8 mouse cellular contexts compared by ENCODE assay signal in genomic region chr9:51292674-51293073, GRCm38 (mm10). TPM values are rescaled to one million over a fixed set of nuclear protein-coding genes. Genes with fewer than 3 reads are reported as not detected.
DNase-seq lines count a peak whose midpoint lies in the region; ATAC-seq and TF ChIP-seq lines count a peak whose summit lies in the region.

No protein-coding gene starts in this region.

- 30% methylated on average over 4 of the region's 4 CpGs for WGBS in forebrain, postnatal 0 days
- WGBS in hindbrain, embryonic 16.5 days = 35% methylated on average over 4 of the region's 4 CpGs

- ATAC-seq in Patski = no peak
- ATAC-seq in forebrain, postnatal 0 days = peak; percentile 77
- ATAC-seq in hindbrain, embryonic 16.5 days = peak; percentile 63
- ATAC-seq in megakaryocyte progenitor cell, adult 5-6 weeks (replicated peaks; ENCODE audit: poor library complexity) = peak; percentile 98

- 0 out of 2 replicates have a peak overlapping the region, but pooled peaks have one; percentile 10 for H3K9ac ChIP-seq in forebrain, postnatal 0 days
- no peak overlapping the region; the same call in 1 of the 2 replicates for H3K9ac ChIP-seq in hindbrain, embryonic 16.5 days (ENCODE audit: low read depth, low read length)

- in situ Hi-C loops in Patski (cut with MboI; ENCODE audit: low pct_unique_long_range_greater_than_20kb) = loop anchor here (5.0 to 25.0 kb wide), 3 partner anchors 130 to 480 kb away; no protein-coding TSS in a partner anchor

- no peaks in the 10 kb centered on the region for H3K27me3 ChIP-seq in Patski
- no peaks in the 10 kb centered on the region for H3K27me3 ChIP-seq in forebrain, postnatal 0 days (ENCODE audit: insufficient read depth, low read length)
- H3K27me3 ChIP-seq in hindbrain, embryonic 16.5 days (replicated peaks; ENCODE audit: control insufficient read depth, insufficient read depth, low read length) = no peaks in the 10 kb centered on the region

- POLR2A ChIA-PET in Patski (lab: Charles Lee) = no interaction called here

- H3K9me3 ChIP-seq in forebrain, postnatal 0 days (ENCODE audit: low read length) = no peaks in the 10 kb centered on the region
- H3K9me3 ChIP-seq in hindbrain, embryonic 16.5 days (ENCODE audit: control insufficient read depth, low read length) = no peaks in the 10 kb centered on the region

- H3K4me1 ChIP-seq in forebrain, postnatal 0 days (ENCODE audit: insufficient read depth) = no peaks in the 10 kb centered on the region
- H3K4me1 ChIP-seq in hindbrain, embryonic 16.5 days (ENCODE audit: control insufficient read depth, insufficient read depth, low read depth, low read length) = no peaks in the 10 kb centered on the region

- no peak overlapping the region for H3K4me3 ChIP-seq in forebrain, postnatal 0 days (ENCODE audit: low read depth, low read length)
- no peak overlapping the region for H3K4me3 ChIP-seq in hindbrain, embryonic 16.5 days (ENCODE audit: low read length)

- TF ChIP-seq CTCF in Patski (IDR thresholded peaks at IDR 0.05) = peak; percentile 77
- TF ChIP-seq CTCF in forebrain, postnatal 0 days (IDR thresholded peaks at IDR 0.05; ENCODE audit: low read depth) = peak; percentile 93

- H3K4me2 ChIP-seq in forebrain, postnatal 0 days (ENCODE audit: low read depth) = no peak overlapping the region
- H3K4me2 ChIP-seq in hindbrain, embryonic 16.5 days (ENCODE audit: low read length) = no peak overlapping the region

- peak; percentile 33 for DNase-seq in Patski (ENCODE audit: low read depth, low spot score)
- peak; percentile 69 to 78 for DNase-seq in cerebellum, adult 18-20 months
- DNase-seq in forebrain, postnatal 0 days = peak; percentile 93
- peak; percentile 61 to 82 for DNase-seq in layer of hippocampus, postnatal 25 days (ENCODE audit: extremely low spot score in 1 of 2, low spot score in 1 of 2)
- peak; percentile 66 for DNase-seq in right cerebral cortex, postnatal 25 days
- DNase-seq in yolk sac, embryonic 10.5 days (ENCODE audit: low spot score) = peak; percentile 62

- H3K36me3 ChIP-seq in forebrain, postnatal 0 days (ENCODE audit: insufficient read depth) = no peaks in the 10 kb centered on the region
- no peaks in the 10 kb centered on the region for H3K36me3 ChIP-seq in hindbrain, embryonic 16.5 days (ENCODE audit: control insufficient read depth, insufficient read depth, low read length)

- CTCF ChIA-PET in Patski (lab: Charles Lee) = interaction anchor here (0.6 to 3.8 kb wide), 14 partner anchors 9 to 446 kb away, joined by 3 to 27 read pairs (median 3); partner anchors contain the start of genes Colca2 and Gm32742

- no peak overlapping the region for H3K27ac ChIP-seq in forebrain, postnatal 0 days (ENCODE audit: low read depth, low read length)
- H3K27ac ChIP-seq in hindbrain, embryonic 16.5 days (ENCODE audit: low read depth, low read length) = no peak overlapping the region

RNA-seq across cellular contexts. Expression of gene Colca2, which starts 14.3 kb away (rescaled TPM):
- 3.5 TPM for polyA plus RNA-seq in Patski (2021)
- 0.15 and 0.33 TPM in 2 replicates for total RNA-seq in forebrain, postnatal 0 days (2014; rRNA removed)
- polyA plus RNA-seq in forebrain, postnatal 0 days (2015; fragmentation: Nextera tagmentation; extraction: Ambion mirVana) = 0.84 and 1.0 TPM in 2 replicates
- polyA plus RNA-seq in hindbrain, embryonic 16.5 days (2015; fragmentation: Nextera tagmentation; extraction: Ambion mirVana) = 0.94 and 1.2 TPM in 2 replicates
- 1 to 10 TPM in 1 of 2 experiments, under 1 TPM in 1; 0.57 to 1.2 TPM for total RNA-seq in layer of hippocampus, postnatal 25 days (2021)
- total RNA-seq in megakaryocyte progenitor cell, adult 5-6 weeks (2015) = 0.32 and 0.78 TPM in 2 replicates
- 0.21 and 0.54 TPM in 2 replicates for total RNA-seq in megakaryocyte progenitor cell, adult 5-6 weeks (2017)

RNA-seq across cellular contexts. Expression of gene 1810046K07Rik, which starts 36.0 kb away (rescaled TPM):
- not detected for polyA plus RNA-seq in Patski (2021)
- not detected in 2 replicates for total RNA-seq in forebrain, postnatal 0 days (2014; rRNA removed)
- not detected in 2 replicates for polyA plus RNA-seq in forebrain, postnatal 0 days (2015; fragmentation: Nextera tagmentation; extraction: Ambion mirVana)
- polyA plus RNA-seq in hindbrain, embryonic 16.5 days (2015; fragmentation: Nextera tagmentation; extraction: Ambion mirVana) = not detected in 2 replicates
- not detected for total RNA-seq in layer of hippocampus, postnatal 25 days (2021)
- total RNA-seq in megakaryocyte progenitor cell, adult 5-6 weeks (2015) = not detected in 2 replicates
- 0.24 TPM in 1 of 2 replicates, not detected in the other for total RNA-seq in megakaryocyte progenitor cell, adult 5-6 weeks (2017)

Comparison
In these comparisons a context has a peak if more than half of its experiments do, and no peak if none do; other contexts are left out.
1. DNase-seq: peak in every context shown above with its lines; median percentile 93 in forebrain, postnatal 0 days; 74 in cerebellum, adult 18-20 months; 72 in layer of hippocampus, postnatal 25 days; 66 in right cerebral cortex, postnatal 25 days; 62 in yolk sac, embryonic 10.5 days; 33 in Patski.